Mouse (Mus musculus) limb, embryonic 12.5 days (tissue): Measurements from ENCODE around the gene Tmem37. TPM values are rescaled to one million over a fixed set of nuclear protein-coding genes. Genes with fewer than 3 reads are reported as not detected.

Experiments
- ATAC-seq: fragments of 200-750 bp; cut with Nextera tagmentation; 2 replicates; pipeline ENCODE4 v1.8.0; 2017; ENCODE audit warnings: low read depth, moderate TSS enrichment; ENCODE audit not compliant: insufficient number of reproducible peaks, insufficient read depth, low FRiP score, low TSS enrichment
- H3K27ac ChIP-seq: fragments of 300-500 bp; sonication (generic); 2 replicates; pipeline ENCODE4 v1.5.1; 2016; ENCODE audit warnings: mild to moderate bottlenecking, moderate library complexity
- H3K27me3 ChIP-seq: fragments of 300-500 bp; sonication (generic); 2 replicates; pipeline ENCODE4 v1.6.1; 2016; ENCODE audit warnings: mild to moderate bottlenecking, moderate library complexity
- H3K36me3 ChIP-seq: fragments of 300-500 bp; sonication (generic); 2 replicates; pipeline ENCODE4 v1.6.1; 2016; ENCODE audit warnings: mild to moderate bottlenecking, moderate library complexity
- H3K4me1 ChIP-seq: fragments of 300-500 bp; sonication (generic); replicated peaks from 2 replicates; pipeline ENCODE4 v1.6.1; 2016
- H3K4me2 ChIP-seq: fragments of 300-500 bp; sonication (generic); 2 replicates; pipeline ENCODE4 v1.6.1; 2016; ENCODE audit warnings: mild to moderate bottlenecking, moderate library complexity
- H3K4me3 ChIP-seq: fragments of 300-500 bp; sonication (generic); replicated peaks from 2 replicates; pipeline ENCODE4 v1.5.1; 2016; ENCODE audit warnings: mild to moderate bottlenecking
- H3K9ac ChIP-seq: fragments of 300-500 bp; sonication (generic); replicated peaks from 2 replicates; pipeline ENCODE4 v1.6.1; 2016; ENCODE audit warnings: mild to moderate bottlenecking, moderate library complexity
- H3K9me3 ChIP-seq: fragments of 300-500 bp; sonication (generic); 2 replicates; pipeline ENCODE4 v1.6.1; 2016; ENCODE audit warnings: mild to moderate bottlenecking, moderate library complexity
- WGBS: fragments of 180-500 bp; shearing (Covaris S2); methylation state at CpG from one replicate; pipeline ENCODE4 v1.1.7; 2016; 5-methylcytosine and 5-hydroxymethylcytosine counted together
- polyA plus RNA-seq: library from polyadenylated mRNA; unstranded; fragments of >200 nt; fragmentation: Nextera tagmentation; extraction: Ambion mirVana; gene quantifications from 2 replicates; pipeline ENCODE4 v1.2.1, GENCODE M21; 2016

Tmem37 gene
- polyA plus RNA-seq, 1 experiment from 2014 or later, result 2.6 TPM

DNA sequence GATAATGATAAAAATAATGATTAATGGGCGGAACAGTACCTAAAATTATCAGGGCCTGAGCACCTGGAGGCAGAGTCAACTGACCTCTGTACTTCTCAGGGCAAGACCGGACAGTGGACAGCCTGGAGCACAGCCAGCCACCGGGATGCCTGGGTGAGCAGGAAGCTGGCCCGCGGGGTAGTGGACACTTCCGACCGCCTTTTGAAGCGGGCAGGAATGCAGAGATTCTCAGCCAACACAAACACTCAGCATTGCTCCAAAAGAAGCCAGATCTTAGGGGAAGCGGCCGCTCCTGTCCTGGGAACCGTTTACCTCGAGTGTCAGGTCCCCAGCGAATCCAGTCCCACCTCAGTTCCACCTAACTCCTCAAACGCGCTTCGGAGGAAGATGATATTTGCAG, 974 bp downstream of the Tmem37 start:
- H3K9me3 ChIP-seq, result no peaks in the 10 kb centered on the region
- H3K9ac ChIP-seq, result peak overlapping the region; percentile 45; the same call in 1 of the 2 replicates
- no peak for ATAC-seq
- H3K27ac ChIP-seq, result no peak overlapping the region
- H3K4me2 ChIP-seq, result peak overlapping the region; percentile 88
- H3K4me1 ChIP-seq, result peaks cover 25% of the 10 kb centered on the region
- H3K4me3 ChIP-seq, result peak overlapping the region; percentile 42
- H3K27me3 ChIP-seq, result peaks cover 45% of the 10 kb centered on the region
- no peaks in the 10 kb centered on the region for H3K36me3 ChIP-seq
- 12% methylated on average over 16 of the region's 16 CpGs for WGBS

DNA sequence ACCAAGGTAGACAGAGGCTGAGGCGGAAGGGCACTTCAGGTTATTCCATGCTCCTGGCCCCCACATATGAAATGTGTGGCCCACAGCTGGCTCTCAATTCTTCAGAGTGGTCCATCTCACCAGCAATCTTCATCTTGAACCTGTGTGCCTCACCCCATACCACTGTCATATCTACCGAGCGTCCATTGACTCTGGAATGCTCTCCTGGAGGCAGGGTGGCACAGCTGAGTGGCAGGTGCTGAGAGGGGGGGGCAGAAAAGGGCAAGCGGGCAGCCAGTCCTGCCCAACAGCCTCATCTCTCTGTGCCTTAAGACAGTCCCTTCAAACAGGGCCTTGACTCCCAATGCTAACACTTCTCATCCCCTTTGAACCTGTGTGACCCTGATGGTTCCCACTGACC, 2.7 kb downstream of the Tmem37 start:
- H3K36me3 ChIP-seq, result no peaks in the 10 kb centered on the region
- ATAC-seq, result no peak
- peaks cover 42% of the 10 kb centered on the region for H3K27me3 ChIP-seq
- no peak overlapping the region for H3K4me2 ChIP-seq
- H3K4me3 ChIP-seq, result no peak overlapping the region
- no peaks in the 10 kb centered on the region for H3K9me3 ChIP-seq
- 83% methylated on average over 4 of the region's 4 CpGs for WGBS
- H3K4me1 ChIP-seq, result peaks cover 23% of the 10 kb centered on the region
- no peak overlapping the region for H3K27ac ChIP-seq
- H3K9ac ChIP-seq, result no peak overlapping the region

DNA sequence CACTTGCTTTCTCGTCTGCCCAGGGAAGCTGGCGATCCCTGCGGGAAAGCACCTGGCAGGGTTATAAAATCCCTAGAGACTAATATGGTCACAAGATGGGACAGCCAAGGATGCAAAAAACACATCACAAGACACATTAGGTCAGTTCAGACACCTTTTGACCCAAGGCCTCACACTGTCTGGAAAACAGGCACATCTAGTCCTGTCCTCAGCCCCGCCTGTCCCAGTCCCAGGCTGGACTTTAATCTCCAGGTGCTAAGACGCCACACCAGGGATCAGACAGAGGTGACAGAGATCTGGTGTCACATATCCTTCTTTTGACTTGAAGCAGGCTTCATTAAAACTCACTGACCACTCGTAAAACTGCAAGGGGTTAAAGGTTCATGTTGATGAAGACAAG, 3.7 kb downstream of the Tmem37 start:
- Histone ChIP-seq H3K36me3 (no peaks in the 10 kb centered on the region), H3K9me3 (no peaks in the 10 kb centered on the region), H3K27ac (no peak overlapping the region), H3K27me3 (peaks cover 41% of the 10 kb centered on the region), H3K4me1 (peaks cover 22% of the 10 kb centered on the region), H3K4me3 (no peak overlapping the region), H3K4me2 (no peak overlapping the region), H3K9ac (no peak overlapping the region)
- ATAC-seq, result no peak
- 17% methylated on average over 6 of the region's 6 CpGs for WGBS

DNA sequence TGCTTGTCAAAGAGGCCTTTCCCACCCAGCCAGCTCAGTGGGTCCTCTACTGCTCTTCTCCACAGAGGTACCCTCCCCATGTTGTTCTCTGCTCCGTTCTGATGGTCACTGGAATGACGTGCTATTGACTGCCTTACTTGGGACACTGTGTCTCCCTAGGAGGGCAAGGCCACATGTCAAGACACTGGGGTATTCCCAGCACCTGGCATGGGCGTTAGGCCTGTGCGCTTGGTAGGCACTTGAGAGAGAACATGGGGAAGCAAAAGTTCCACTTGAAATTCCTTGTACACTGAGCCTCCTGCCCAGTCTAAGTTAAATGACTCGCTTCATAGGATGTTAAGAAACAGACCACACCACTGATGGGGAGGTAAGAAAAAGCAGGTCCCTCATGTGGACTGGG, 4.8 kb downstream of the Tmem37 start:
- Histone ChIP-seq H3K4me1 (peaks cover 14% of the 10 kb centered on the region), H3K36me3 (no peaks in the 10 kb centered on the region), H3K4me3 (no peak overlapping the region), H3K9ac (no peak overlapping the region), H3K27me3 (peaks cover 34% of the 10 kb centered on the region), H3K9me3 (no peaks in the 10 kb centered on the region), H3K27ac (no peak overlapping the region), H3K4me2 (no peak overlapping the region)
- ATAC-seq, result no peak
- 82% methylated on average over 5 of the region's 5 CpGs for WGBS

DNA sequence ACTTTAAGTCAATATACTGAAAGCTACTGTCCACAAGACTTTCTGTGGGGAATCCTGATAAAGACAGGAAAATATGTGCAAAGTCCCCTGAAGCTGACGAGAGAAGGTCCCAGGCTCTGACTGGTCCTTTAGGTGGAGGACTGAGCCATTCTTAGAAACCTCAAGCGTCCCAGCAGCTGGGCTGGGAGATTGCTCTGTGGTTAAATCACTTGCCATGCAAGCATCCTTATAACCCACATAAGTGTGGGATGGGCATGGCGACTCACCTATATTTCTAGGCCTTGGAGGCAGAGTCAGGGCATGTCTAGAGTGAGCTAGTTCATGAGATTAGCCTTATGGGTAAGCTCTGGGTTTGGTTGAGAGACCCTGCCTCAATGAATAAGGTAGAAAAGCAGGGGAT, 7.2 kb downstream of the Tmem37 start:
- no peaks in the 10 kb centered on the region for H3K4me1 ChIP-seq
- H3K9ac ChIP-seq, result no peak overlapping the region
- no peak overlapping the region for H3K27ac ChIP-seq
- WGBS, result 88% methylated on average over 3 of the region's 3 CpGs
- no peak overlapping the region for H3K4me3 ChIP-seq
- no peak overlapping the region for H3K4me2 ChIP-seq
- no peaks in the 10 kb centered on the region for H3K9me3 ChIP-seq
- peaks cover 9% of the 10 kb centered on the region; the same call in 1 of the 2 replicates for H3K27me3 ChIP-seq
- no peaks in the 10 kb centered on the region for H3K36me3 ChIP-seq
- no peak for ATAC-seq

DNA sequence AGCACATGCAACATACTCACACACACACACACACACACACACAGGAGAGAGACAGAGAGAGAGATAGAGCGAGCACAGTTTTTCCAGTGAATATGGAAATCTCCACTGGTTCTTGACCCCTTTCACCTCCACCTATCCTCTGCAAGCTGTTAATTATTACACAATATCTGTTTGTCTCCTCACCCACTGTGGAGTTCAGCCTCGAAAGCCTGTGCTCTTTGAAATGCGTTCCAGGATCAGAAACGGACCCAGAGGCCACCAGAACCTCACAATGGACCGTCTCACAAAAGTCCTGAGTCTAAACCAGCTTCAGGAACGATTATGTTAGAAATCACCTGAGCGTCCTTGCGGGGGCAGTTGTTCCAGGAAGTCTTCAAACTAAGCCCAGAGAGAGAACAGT, 7.7 kb downstream of the Tmem37 start:
- Histone ChIP-seq H3K4me3 (no peak overlapping the region), H3K9ac (no peak overlapping the region), H3K4me1 (no peaks in the 10 kb centered on the region), H3K27ac (no peak overlapping the region), H3K9me3 (no peaks in the 10 kb centered on the region), H3K27me3 (peaks cover 5% of the 10 kb centered on the region; the same call in 1 of the 2 replicates), H3K36me3 (no peaks in the 10 kb centered on the region), H3K4me2 (no peak overlapping the region)
- WGBS, result 88% methylated on average over 8 of the region's 8 CpGs
- no peak for ATAC-seq

DNA sequence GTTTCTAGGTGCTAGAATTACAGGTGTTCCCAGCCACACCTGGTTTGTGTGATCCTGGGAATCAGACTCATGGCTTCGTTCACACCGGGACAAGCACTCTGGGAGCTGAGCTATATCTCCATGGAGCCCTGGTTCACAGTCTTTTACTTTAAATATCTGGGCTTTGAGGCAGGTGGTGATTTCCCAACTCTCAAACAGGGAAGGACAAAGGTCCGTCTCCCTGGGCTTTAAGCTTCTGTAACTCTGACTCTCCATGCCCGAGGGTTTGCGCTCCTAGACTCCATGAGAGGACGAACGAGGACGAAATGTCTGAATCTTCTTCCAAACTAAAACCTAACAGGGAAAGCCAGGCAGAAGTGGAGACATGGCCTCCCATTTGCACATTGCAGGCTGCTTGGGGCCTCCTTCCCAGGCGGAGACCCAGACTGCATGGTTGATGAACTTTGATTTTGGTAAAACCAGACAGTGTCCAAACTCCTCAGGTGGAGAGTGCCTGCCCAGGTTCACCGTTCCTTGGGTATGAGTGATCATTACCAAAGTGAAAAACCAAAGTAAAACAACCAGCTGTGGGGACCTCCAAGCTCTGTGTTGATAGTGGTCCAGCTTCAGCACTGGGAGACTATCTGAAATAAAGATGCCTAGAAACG, 9.7 kb downstream of the Tmem37 start:
- Histone ChIP-seq H3K27me3 (no peaks in the 10 kb centered on the region), H3K4me1 (no peaks in the 10 kb centered on the region)
- WGBS, result 89% methylated on average over 11 of the region's 11 CpGs

DNA sequence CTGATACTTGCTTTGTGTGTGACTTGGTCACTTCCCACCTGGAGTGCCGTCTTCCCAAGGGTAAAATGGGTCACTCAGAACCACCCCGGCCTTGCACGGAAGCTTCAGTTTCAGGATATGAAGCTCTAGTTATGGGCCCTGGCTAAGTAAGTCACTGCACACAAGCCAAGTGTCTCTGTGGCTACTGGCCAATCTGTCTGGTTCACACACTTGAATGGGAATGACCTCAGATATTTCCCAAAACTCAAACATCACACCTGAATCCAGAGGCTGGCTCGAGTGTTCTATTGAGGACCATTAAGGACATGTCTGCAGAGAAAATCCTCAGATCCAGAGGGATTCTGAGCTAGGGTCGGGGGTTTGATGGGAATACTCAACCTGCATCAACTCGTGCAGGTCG, 11.6 kb downstream of the Tmem37 start:
- 90% methylated on average over 7 of the region's 7 CpGs for WGBS
- no peaks in the 10 kb centered on the region for H3K36me3 ChIP-seq
- H3K9me3 ChIP-seq, result no peaks in the 10 kb centered on the region
- H3K27me3 ChIP-seq, result no peaks in the 10 kb centered on the region
- H3K4me1 ChIP-seq, result no peaks in the 10 kb centered on the region
- H3K4me3 ChIP-seq, result no peak overlapping the region
- H3K27ac ChIP-seq, result no peak overlapping the region
- ATAC-seq, result no peak
- no peak overlapping the region for H3K4me2 ChIP-seq
- H3K9ac ChIP-seq, result no peak overlapping the region

More for the DNA sequence above, 9.7 kb downstream of the Tmem37 start:
- H3K4me3 ChIP-seq, result no peak overlapping the region
- no peaks in the 10 kb centered on the region for H3K36me3 ChIP-seq
- no peak for ATAC-seq
- H3K9ac ChIP-seq, result no peak overlapping the region
- H3K4me2 ChIP-seq, result no peak overlapping the region
- H3K27ac ChIP-seq, result no peak overlapping the region
- H3K9me3 ChIP-seq, result no peaks in the 10 kb centered on the region

DNA sequence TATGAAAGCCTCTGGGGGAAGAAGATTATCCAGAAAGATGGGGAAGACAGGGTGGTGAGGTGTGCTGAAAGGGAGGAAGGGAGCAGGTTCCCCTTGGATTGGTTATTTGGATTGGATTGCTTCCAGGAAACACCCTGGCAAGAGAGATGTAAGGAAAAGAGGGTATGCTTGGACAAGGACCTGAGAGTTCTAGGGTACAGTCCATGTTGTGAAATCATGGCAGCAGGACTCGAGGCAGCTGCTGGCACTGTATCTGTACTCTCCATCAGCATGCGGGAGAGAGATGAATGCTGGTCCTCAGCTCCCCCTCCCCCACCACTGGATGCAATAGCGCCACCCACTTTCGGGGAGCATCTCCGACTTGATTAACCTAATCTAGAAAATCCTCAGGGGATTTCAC, 13.2 kb downstream of the Tmem37 start:
- H3K9me3 ChIP-seq, result no peaks in the 10 kb centered on the region
- no peak overlapping the region for H3K9ac ChIP-seq
- H3K4me2 ChIP-seq, result no peak overlapping the region
- WGBS, result 78% methylated on average over 5 of the region's 5 CpGs
- H3K36me3 ChIP-seq, result no peaks in the 10 kb centered on the region
- no peaks in the 10 kb centered on the region; the same call in 1 of the 2 replicates for H3K4me1 ChIP-seq
- H3K4me3 ChIP-seq, result no peak overlapping the region
- no peak overlapping the region for H3K27ac ChIP-seq
- no peaks in the 10 kb centered on the region for H3K27me3 ChIP-seq
- no peak for ATAC-seq

DNA sequence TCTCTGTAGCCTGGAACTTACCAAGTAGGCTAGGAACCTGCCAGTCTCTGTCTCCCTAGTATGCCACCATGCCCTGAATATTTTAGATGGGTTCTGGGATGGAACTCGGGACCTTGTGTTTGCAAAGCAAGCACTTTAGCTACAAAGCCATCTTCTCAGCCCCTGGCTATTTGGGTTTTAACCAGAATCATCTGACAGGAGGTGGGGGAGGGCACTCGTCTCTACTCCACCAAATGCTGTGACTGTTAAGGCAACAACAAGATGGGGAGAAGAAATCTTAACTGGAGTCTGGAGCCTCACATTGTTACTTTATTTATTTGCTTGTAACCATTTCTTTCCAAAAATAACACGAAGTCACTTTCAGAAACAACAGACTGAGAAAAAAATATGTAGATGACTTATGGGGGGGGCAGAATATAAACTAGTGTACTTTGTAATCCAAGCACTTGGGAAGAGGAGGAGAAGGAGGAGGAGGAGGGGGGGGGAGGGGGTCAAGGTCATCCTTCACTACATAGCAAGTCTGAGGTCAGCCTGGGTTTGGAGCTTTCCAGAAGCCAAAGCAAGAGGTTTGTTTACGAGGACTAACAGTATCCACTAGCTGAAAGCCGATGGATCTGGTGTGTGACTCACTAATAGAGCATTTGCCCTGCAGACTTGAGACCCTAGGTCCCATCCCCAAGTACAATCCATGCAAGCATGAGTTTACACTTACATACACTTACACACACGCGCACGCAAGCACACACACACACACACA, 16.0 kb downstream of the Tmem37 start:
- no peak for ATAC-seq
- H3K4me1 ChIP-seq, result no peaks in the 10 kb centered on the region; the same call in 1 of the 2 replicates
- H3K36me3 ChIP-seq, result no peaks in the 10 kb centered on the region
- no peak overlapping the region for H3K27ac ChIP-seq
- no peak overlapping the region for H3K9ac ChIP-seq
- H3K9me3 ChIP-seq, result peaks cover 5% of the 10 kb centered on the region; the same call in 1 of the 2 replicates
- no peaks in the 10 kb centered on the region for H3K27me3 ChIP-seq
- WGBS, result 71% methylated on average over 8 of the region's 8 CpGs
- H3K4me2 ChIP-seq, result no peak overlapping the region
- no peak overlapping the region for H3K4me3 ChIP-seq

DNA sequence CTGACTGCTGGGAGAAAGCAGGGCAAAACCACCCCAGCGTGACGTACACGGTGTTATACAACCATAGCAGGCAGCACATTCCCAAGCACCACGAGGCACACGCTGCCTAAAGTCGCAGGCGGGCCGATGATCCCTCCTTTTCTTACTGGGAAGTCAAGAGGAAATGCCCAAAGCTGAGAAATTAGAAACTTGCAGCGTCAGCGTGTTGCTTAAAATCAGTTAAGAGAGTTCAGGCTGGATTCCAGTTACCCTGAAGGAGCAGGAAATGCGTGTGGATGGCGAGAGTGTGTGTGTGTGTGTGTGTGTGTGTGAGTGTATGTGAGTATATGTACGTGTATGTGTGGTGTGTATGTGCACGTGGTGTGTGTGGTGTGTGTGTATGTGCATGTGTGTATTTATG, 16.8 kb downstream of the Tmem37 start:
- no peak for ATAC-seq
- peaks cover 5% of the 10 kb centered on the region; the same call in 1 of the 2 replicates for H3K9me3 ChIP-seq
- 65% methylated on average over 14 of the region's 14 CpGs for WGBS
- H3K4me1 ChIP-seq, result no peaks in the 10 kb centered on the region; the same call in 1 of the 2 replicates
- H3K27ac ChIP-seq, result no peak overlapping the region
- H3K4me3 ChIP-seq, result no peak overlapping the region
- no peaks in the 10 kb centered on the region for H3K27me3 ChIP-seq
- no peaks in the 10 kb centered on the region for H3K36me3 ChIP-seq
- no peak overlapping the region for H3K9ac ChIP-seq
- no peak overlapping the region for H3K4me2 ChIP-seq
